Mouse (Mus musculus): ENCODE results near the gene Psd.

The Psd gene

DNA sequence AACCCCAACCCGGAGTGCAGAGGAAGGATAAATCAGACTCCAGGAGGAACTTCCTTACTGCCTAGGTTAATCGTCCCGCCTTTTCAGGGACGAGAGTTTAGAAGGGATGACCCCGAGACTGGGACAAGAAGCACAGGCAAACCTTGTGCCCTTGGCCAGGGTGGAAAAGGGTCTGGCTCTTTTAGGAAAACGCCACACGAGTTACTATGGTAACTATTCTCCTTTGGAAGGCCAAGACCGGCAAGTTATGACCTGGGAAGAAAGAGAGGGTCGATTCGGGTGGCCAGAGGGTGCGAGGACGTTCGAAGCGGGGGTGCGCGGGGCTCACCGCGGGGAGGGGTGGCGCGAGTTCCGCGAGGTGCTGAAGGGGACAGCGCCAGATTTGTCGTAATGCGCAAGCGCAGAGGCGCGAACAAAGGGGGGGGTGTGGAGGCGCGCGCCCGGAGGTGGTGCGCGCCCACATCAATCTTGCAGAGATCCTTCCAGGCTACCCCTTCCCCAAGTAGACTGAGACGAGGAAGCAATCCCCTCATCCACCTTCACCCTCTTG is at the start of gene Psd:
Gene Psd (minus strand): TSS at position 401 of the 550 bp plus-strand sequence.
- DNase-seq, result peak; percentile 86 to 88

DNA sequence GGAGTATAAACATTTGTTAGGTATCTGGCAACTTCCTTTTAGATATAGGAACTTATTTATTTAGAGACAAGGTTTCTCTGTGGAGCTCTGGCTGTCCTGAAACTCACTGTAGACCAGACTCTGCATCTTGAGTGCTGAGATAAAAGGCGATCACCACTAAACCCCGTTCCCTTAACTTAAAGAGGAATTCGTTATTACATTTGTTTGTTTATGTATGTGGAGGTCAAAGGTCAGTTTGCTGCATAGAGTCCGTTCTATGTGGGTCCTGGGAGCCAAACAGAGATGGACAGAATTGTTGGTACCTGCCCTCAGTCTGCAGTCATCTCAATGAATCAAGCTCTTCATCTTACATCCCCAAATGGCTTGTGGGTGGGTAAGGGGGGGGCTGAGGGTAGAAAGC is 48.9 kb upstream of the Psd start:
- no peak for DNase-seq

GRCm38 (mm10) chr19:46375489-46375888 is 48.5 kb upstream of the Psd start:
- peak; percentile 83 for DNase-seq

GRCm38 (mm10) chr19:46374477-46375088 is 47.6 kb upstream of the Psd start:
- peak; percentile 44 to 47 for DNase-seq

- DNase-seq, result peak; percentile 80 to 81
Observed at GRCm38 (mm10) chr19:46369204-46369603, 42.2 kb upstream of the Psd start.

- DNase-seq, result no peak
Observed at GRCm38 (mm10) chr19:46367798-46368590, 41.0 kb upstream of the Psd start.

DNA sequence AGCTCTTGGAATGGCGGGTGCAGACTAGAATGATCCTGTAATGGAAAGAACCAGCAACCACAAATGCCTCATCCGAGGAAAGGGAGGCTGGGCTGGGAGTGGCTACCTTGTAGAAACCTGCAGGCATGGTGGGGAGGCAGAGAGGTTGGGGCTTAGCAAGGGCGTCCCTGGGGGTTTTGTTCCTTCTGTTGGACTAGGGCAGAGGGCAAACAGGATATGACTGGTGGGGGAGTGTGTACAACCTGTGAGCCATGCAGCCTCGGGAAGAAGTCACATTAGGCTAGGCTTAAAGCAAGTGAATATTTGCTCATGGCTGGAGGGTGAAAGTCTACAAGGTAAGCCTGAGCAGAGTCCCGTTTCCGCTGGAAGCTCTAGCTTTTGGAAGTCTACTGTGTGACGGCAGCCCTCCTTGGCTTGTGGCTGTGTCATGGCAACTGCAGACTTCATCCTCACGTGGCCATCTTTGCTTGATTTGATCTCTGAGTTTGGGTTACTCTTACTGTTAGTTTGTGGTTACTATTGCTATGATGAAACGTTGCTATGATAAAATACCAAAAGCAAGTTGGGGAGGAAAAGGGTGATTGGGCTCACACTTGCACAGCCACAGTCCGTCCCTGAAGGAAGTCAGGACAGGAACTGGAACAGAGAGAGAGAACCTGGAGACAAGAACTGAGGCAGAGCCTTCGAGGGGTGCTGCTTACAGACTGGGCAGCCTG is 36.5 kb upstream of the Psd start:
- DNase-seq, result no peak

- DNase-seq, result peak; percentile 56 to 70
Observed at GRCm38 (mm10) chr19:46362104-46362503, 35.1 kb upstream of the Psd start.

- no peak for DNase-seq
Observed at GRCm38 (mm10) chr19:46358381-46358780, 31.4 kb upstream of the Psd start.

DNA sequence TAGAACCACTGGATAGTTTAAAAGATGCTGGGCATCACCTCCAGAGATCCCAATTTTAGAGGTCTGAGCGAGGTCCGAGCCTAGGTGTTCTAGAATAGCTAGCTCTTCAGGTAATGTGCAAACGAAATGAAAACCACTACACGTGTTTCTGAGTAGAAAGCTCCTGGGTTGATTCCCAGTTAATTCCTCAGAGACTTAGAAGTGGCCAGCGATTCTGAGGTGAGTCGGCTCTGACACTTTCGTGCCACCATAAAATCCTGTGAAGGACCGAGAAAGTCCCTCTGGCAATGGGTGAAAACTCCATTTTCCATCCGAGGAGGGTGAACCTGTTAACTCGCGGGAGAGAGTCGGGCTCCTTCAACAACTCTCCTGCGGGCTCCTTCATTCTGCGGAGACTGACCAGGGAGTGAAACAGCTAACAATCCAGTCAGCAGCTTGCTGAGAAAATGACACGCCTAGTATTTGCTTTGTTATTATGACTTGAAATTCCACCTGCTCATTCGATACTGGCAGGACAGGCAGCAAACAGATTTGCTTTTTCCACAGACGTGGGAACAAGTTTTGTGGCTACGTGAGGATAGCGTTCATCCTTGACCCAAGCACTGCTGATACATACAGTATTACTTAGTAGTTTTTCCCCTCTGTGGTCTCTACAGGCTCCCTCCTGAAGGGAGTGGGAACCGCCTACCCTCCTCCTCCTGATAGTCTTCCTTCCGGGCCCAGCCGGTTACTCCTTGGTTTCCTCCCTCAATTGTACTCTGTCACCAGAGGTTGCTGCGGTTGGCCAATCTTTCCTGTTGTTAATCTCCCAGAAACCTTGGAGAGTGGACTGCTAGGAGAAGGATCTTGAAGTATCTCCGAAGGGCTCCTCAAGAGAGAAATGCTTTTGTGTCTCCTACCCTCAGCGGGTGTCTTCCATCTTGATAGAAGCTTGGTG is 30.7 kb upstream of the Psd start:
- DNase-seq, result peak in 1 of 2 experiments; percentile 44

- DNase-seq, result peak; percentile 96 to 97
Observed at GRCm38 (mm10) chr19:46356701-46357138, 29.8 kb upstream of the Psd start.

GRCm38 (mm10) chr19:46350168-46350932 is 23.4 kb upstream of the Psd start, which contains the start of gene 2310034G01Rik:
TSS of gene 2310034G01Rik (minus strand) at chr19:46350302.
- peak; percentile 74 to 77 for DNase-seq

GRCm38 (mm10) chr19:46349550-46349949 is 22.6 kb upstream of the Psd start:
- DNase-seq, result no peak

DNA sequence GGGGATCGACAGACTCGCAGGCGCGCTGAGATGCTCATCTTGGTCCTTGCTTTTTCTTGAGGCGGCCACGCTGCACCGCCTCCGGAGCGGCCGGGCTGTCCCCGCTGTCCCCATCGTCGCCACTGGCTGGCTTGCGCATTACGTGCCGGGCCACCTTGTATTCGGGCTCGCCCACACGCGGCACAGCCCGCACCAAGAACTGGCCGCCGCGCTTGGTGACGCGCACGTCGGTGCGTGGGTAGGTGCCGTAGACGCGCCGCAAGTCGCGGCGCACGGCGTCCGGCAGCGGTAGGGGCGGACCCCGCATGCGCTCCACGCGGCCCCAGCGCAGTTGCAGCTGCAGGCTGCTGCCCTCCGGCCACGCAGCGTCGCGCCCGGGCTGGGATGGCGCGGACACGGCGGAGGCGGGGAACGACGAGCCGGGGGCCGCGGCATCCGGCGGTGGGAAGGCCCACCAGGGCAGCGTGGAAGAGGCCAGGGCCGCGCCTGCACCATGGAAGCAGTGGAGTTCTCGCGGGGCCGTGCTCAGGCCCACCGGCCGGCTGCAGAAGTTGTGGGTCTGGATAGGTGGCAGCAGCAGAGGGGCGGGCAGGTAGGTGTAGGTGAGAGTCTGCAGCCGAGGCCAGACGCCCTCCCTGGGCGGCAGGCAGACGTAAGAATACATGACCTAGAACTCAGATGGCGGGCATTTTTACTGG is 22.0 kb upstream of the Psd start:
- DNase-seq, result peak; percentile 92 to 94

DNA sequence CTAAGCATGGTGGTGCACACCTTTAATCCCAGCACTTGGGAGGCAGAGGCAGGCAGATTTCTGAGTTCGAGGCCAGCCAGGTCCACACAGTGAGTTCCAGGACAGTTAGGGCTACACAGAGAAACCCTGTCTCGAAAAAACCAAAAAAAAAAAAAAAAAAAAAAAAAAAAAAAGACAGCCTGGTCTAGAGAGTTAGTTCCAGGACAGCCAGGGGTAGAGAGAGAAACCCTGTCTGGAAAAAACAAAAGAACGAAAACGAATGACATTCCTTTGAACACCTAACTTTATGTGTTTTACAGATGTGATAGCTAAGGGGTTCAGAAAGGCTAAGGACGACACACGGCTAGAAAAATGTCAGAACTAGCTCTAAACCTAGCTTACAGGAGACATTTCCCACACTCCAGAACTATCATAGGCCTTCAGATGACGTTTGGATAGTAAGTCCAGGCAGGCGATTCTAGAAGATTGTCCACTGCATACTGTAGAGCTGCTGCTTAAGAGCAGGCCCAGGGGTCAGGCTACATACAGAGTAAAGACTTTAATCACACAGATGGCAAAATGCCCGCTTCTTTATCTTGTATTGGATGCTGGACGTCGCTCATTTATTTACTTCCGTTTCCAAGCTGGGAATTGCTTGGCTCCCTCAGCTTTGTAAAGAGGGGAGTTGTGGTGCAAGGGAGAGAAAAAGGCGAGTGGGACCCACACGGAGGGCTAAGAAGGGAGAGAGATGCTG is 21.1 kb upstream of the Psd start:
- DNase-seq, result peak in 1 of 2 experiments; percentile 63

DNA sequence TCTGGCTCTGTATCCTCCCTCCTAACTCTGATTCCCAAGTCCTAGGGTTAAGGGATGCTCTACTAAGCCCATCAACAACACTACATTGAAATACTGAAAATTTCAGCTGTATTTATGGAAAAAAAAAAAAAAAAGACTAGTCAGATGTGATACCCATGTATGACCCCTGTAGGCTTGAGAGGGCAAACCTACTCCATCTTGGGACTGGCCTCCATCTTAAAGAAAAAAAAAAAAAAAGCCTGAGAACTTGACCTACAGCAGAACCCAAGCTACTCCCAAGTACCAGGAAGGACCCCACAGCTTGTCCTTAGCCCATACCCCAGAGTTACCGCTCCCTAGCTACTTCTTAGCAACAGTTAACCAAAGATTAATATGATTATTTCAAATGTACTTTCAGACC is 20.2 kb upstream of the Psd start:
- no peak for DNase-seq

DNA sequence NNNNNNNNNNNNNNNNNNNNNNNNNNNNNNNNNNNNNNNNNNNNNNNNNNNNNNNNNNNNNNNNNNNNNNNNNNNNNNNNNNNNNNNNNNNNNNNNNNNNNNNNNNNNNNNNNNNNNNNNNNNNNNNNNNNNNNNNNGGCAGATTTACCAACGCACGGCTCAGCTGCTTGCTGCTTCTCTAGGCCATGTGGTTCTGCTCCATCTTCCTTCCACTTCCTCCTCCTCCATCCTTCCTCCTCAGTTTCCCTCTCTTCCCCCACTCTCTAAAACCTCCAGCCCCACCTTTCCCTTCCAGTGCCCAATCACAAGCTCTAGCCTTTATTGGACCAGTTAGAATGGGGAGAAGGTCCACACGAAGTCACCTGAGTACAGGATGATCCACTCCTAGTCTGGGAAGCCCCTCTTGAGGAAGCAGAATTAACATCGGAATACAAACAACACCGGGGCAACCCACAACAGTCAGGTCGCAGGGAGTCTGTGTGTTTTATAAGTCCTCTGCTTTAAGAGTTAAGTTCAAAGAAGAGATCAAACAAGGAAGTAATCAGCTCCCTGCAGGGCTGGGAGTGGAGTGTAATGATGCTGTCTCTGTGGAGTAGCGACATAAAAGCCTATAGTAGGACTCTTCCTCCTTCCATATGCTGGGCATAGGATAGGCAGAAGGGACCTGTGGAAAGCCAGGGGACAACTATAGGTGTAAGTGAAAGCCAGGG is 17.9 kb upstream of the Psd start:
- no peak for DNase-seq

DNA sequence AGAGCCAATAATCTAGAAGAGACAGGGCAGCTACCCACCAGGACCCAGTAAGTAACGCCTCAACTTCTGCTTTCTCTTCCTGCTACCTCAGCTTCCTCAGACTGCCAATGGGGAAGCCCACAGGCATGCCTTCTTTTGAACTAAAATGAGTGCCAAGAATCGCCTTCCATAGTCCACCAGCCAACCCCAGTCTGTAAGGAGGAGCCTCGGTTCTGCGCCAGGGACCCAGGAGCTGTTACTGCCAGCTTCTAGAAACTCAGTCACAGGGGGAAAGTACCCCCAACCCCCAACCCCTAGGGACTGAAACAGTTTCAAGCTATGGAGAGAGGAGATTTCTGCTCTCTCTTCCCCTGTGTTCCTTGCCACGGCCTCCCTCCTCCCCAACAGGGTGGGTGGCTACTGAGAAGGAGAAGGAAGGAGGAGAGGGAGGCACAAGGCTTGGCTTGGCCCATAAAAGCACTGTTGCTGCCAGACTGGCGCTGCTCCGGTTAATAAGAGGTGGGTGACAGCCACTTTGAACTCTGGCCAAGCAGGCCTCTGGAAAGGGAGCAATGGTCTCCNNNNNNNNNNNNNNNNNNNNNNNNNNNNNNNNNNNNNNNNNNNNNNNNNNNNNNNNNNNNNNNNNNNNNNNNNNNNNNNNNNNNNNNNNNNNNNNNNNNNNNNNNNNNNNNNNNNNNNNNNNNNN is 12.5 kb upstream of the Psd start:
- peak; percentile 79 to 84 for DNase-seq

- no peak for DNase-seq
Observed at GRCm38 (mm10) chr19:46338942-46339286, 12.0 kb upstream of the Psd start.
